Mouse (Mus musculus) lung, postnatal 0 days (tissue): ENCODE measurements around the gene B4galt4. TPM values are rescaled to one million over a fixed set of nuclear protein-coding genes. Genes with fewer than 3 reads are reported as not detected.

ENCODE experiments used
- ATAC-seq: fragments of 200-750 bp; cut with Nextera tagmentation; 2 replicates; pipeline ENCODE4 v1.8.0; 2017; ENCODE audit warnings: moderate library complexity
- DNase-seq: peaks from one replicate; pipeline ENCODE4 v3.0.0-alpha.2; 2016; ENCODE audit warnings: low spot score
- H3K27ac ChIP-seq: fragments of 300-500 bp; sonication (generic); 2 replicates; pipeline ENCODE4 v1.5.1; 2014; ENCODE audit warnings: antibody characterized with exemption, mild to moderate bottlenecking, low read length, mixed read lengths
- H3K27me3 ChIP-seq: fragments of 300-500 bp; sonication (generic); replicated peaks from 2 replicates; pipeline ENCODE4 v1.6.1; 2014; ENCODE audit warnings: low read length, mixed read lengths; ENCODE audit not compliant: insufficient read depth
- H3K36me3 ChIP-seq: fragments of 300-500 bp; sonication (generic); 2 replicates; pipeline ENCODE4 v1.6.1; 2014; ENCODE audit warnings: low read length, mixed read lengths; ENCODE audit not compliant: insufficient read depth
- H3K4me1 ChIP-seq: fragments of 300-500 bp; sonication (generic); 2 replicates; pipeline ENCODE4 v1.6.1; 2014; ENCODE audit warnings: antibody characterized with exemption, low read depth, low read length, mixed read lengths; ENCODE audit not compliant: insufficient read depth
- H3K4me2 ChIP-seq: fragments of 300-500 bp; sonication (generic); replicated peaks from 2 replicates; pipeline ENCODE4 v1.6.1; 2014; ENCODE audit warnings: low read depth, mild to moderate bottlenecking, low read length, moderate library complexity, mixed read lengths
- H3K4me3 ChIP-seq: fragments of 300-500 bp; sonication (generic); 2 replicates; pipeline ENCODE4 v1.5.1; 2014; ENCODE audit warnings: low read depth, low read length
- H3K9ac ChIP-seq: fragments of 300-500 bp; sonication (generic); replicated peaks from 2 replicates; pipeline ENCODE4 v1.6.1; 2014; ENCODE audit warnings: low read depth, mild to moderate bottlenecking
- H3K9me3 ChIP-seq: fragments of 300-500 bp; sonication (generic); 2 replicates; pipeline ENCODE4 v1.6.1; 2016; ENCODE audit warnings: low read length, mixed read lengths
- CTCF ChIP-seq: IDR thresholded peaks from 2 replicates; pipeline ENCODE4 v1.5.1; 2016; ENCODE audit warnings: antibody characterized with exemption, mild to moderate bottlenecking
- EP300 ChIP-seq: IDR thresholded peaks from 2 replicates; pipeline ENCODE4 v1.6.1; 2016; ENCODE audit warnings: antibody characterized with exemption, mild to moderate bottlenecking, control low read depth
- WGBS: fragments of 180-500 bp; shearing (Covaris S2); extraction: QIAGEN DNeasy Blood & Tissue Kit; methylation state at CpG from one replicate; pipeline ENCODE4 v1.1.7; 2014; 5-methylcytosine and 5-hydroxymethylcytosine counted together
- polyA plus RNA-seq: library from polyadenylated mRNA; unstranded; fragments of >200 nt; fragmentation: Nextera tagmentation; extraction: Ambion mirVana; gene quantifications from 2 replicates; pipeline ENCODE4 v1.2.1, GENCODE M21; 2015

Gene B4galt4
- polyA plus RNA-seq, 1 experiment from 2014 or later, result 50.0 TPM

- 25% methylated on average over 12 of the region's 12 CpGs for WGBS
- no peak for TF ChIP-seq CTCF
- TF ChIP-seq EP300, result peak; percentile 31; the same call in 1 of the 2 replicates
- H3K4me2 ChIP-seq, result peak overlapping the region; percentile 11
- H3K27ac ChIP-seq, result no peak overlapping the region
- no peaks in the 10 kb centered on the region for H3K9me3 ChIP-seq
- H3K4me3 ChIP-seq, result no peak overlapping the region
- no peaks in the 10 kb centered on the region for H3K4me1 ChIP-seq
- no peak; the same call in 1 of the 2 replicates for ATAC-seq
- H3K36me3 ChIP-seq, result peaks cover 4% of the 10 kb centered on the region; the same call in 1 of the 2 replicates
- H3K9ac ChIP-seq, result no peak overlapping the region
- no peaks in the 10 kb centered on the region for H3K27me3 ChIP-seq
- DNase-seq, result peak; percentile 35
These were observed 30.9 kb downstream of the B4galt4 start for GRCm38 (mm10) chr16:38772906-38773496.

DNA sequence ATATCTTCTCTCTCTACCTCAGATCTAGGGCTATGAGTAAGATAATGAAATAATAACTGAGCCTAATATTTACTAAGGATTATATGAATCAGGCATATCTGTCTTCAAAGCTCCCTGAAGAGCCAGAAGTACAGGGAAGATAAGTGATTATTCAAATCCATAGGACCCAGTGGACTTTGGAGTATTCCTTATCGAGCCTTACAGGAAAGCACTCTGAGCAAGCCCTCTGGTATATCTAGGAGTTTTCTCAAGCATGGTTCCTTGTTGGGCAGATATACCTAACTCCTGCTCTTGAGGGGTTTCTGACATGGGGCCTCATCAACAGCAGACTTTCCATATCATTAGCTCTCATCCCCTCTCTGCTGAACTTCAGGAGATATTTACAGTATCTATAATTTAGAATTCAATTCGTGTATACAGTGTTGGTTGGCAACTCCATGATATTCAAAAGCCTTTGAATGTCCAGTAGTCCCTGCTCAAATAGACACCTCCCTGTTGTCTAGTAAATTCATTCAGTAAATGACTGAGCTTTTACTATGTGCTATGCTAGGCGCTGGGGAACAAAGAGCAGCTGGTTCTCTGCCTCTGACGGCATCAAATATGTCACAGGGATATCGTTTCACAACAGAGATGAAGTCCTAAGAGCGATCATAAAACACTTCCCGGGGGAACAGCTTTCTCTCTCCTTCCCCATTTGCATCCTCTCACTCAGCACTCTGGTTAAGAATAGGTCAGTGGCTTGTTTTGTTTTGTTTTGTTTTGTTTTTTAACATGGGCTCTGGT lies 33.1 kb downstream of the B4galt4 start:
- Histone ChIP-seq H3K4me3 (no peak overlapping the region), H3K4me1 (no peaks in the 10 kb centered on the region), H3K9me3 (no peaks in the 10 kb centered on the region), H3K27ac (no peak overlapping the region), H3K9ac (no peak overlapping the region), H3K36me3 (no peaks in the 10 kb centered on the region), H3K4me2 (no peak overlapping the region), H3K27me3 (no peaks in the 10 kb centered on the region)
- 55% methylated on average over 7 of the region's 7 CpGs for WGBS
- peak; percentile 88 for ATAC-seq
- TF ChIP-seq EP300 (peak; percentile 86), CTCF (no peak)
- peak; percentile 92 for DNase-seq

- H3K4me2 ChIP-seq, result no peak overlapping the region
- H3K9ac ChIP-seq, result no peak overlapping the region
- H3K27me3 ChIP-seq, result no peaks in the 10 kb centered on the region
- H3K4me3 ChIP-seq, result no peak overlapping the region
- no peak for TF ChIP-seq EP300
- peak; percentile 35; the same call in 1 of the 2 replicates for TF ChIP-seq CTCF
- WGBS, result 49% methylated on average over 6 of the region's 6 CpGs
- H3K9me3 ChIP-seq, result no peaks in the 10 kb centered on the region
- no peaks in the 10 kb centered on the region for H3K36me3 ChIP-seq
- ATAC-seq (no peak), DNase-seq (no peak)
- H3K4me1 ChIP-seq, result no peaks in the 10 kb centered on the region
- no peak overlapping the region for H3K27ac ChIP-seq
These were observed 34.3 kb downstream of the B4galt4 start for GRCm38 (mm10) chr16:38776342-38776741.

GRCm38 (mm10) chr16:38780960-38781572 lies 39.0 kb downstream of the B4galt4 start:
- no peaks in the 10 kb centered on the region for H3K27me3 ChIP-seq
- WGBS, result 95% methylated on average over 7 of the region's 7 CpGs
- ATAC-seq (no peak), DNase-seq (no peak)
- H3K36me3 ChIP-seq, result no peaks in the 10 kb centered on the region
- H3K9ac ChIP-seq, result no peak overlapping the region
- H3K27ac ChIP-seq, result no peak overlapping the region
- no peaks in the 10 kb centered on the region for H3K9me3 ChIP-seq
- H3K4me1 ChIP-seq, result no peaks in the 10 kb centered on the region
- no peak overlapping the region for H3K4me2 ChIP-seq
- TF ChIP-seq CTCF, result no peak
- no peak for TF ChIP-seq EP300
- H3K4me3 ChIP-seq, result no peak overlapping the region

- Histone ChIP-seq H3K27ac (no peak overlapping the region), H3K36me3 (no peaks in the 10 kb centered on the region), H3K4me2 (no peak overlapping the region), H3K4me1 (no peaks in the 10 kb centered on the region), H3K9ac (no peak overlapping the region), H3K4me3 (no peak overlapping the region), H3K9me3 (no peaks in the 10 kb centered on the region), H3K27me3 (no peaks in the 10 kb centered on the region)
- no peak for ATAC-seq
- TF ChIP-seq EP300, result no peak
- no peak for TF ChIP-seq CTCF
- no peak for DNase-seq
- 53% methylated on average over 2 of the region's 2 CpGs for WGBS
These were observed 39.9 kb downstream of the B4galt4 start for GRCm38 (mm10) chr16:38781946-38782345.

GRCm38 (mm10) chr16:38782524-38783067 lies 40.5 kb downstream of the B4galt4 start:
- Histone ChIP-seq H3K9me3 (no peaks in the 10 kb centered on the region), H3K27ac (no peak overlapping the region), H3K9ac (no peak overlapping the region), H3K4me3 (no peak overlapping the region), H3K4me2 (no peak overlapping the region), H3K4me1 (no peaks in the 10 kb centered on the region), H3K36me3 (no peaks in the 10 kb centered on the region), H3K27me3 (no peaks in the 10 kb centered on the region)
- no peak for ATAC-seq
- no peak for DNase-seq
- TF ChIP-seq EP300 (no peak), CTCF (no peak)
- 41% methylated on average over 2 of the region's 2 CpGs for WGBS
